Mouse (Mus musculus): ENCODE results near the gene Smok2a.

GRCm38 (mm10) chr17:13220888-13221287 lies at the start of gene Smok2a:
- TF ChIP-seq CTCF (IDR thresholded peaks at IDR 0.05; ENCODE audit: low read depth) (no peak), EP300 (IDR thresholded peaks at IDR 0.05; ENCODE audit: low read depth) (no peak)
